Mouse (Mus musculus) myocyte (in vitro differentiated cells): Measurements from ENCODE around the gene Rnf180. TPM values are rescaled to one million over a fixed set of nuclear protein-coding genes. Genes with fewer than 3 reads are reported as not detected.

Experiments
- H3K27me3 ChIP-seq: one replicate; pipeline ENCODE4 v1.6.1; 2011; ENCODE audit not compliant: control insufficient read depth, insufficient read depth, insufficient read length
- H3K36me3 ChIP-seq: one replicate; pipeline ENCODE4 v1.6.1; 2011; ENCODE audit not compliant: control insufficient read depth, insufficient read depth
- H3K4me2 ChIP-seq: one replicate; pipeline ENCODE4 v1.6.1; 2011; ENCODE audit warnings: low read depth, control low read depth
- H3K4me3 ChIP-seq: one replicate; pipeline ENCODE4 v1.5.1; 2011; ENCODE audit warnings: mild to moderate bottlenecking, control low read depth, moderate library complexity
- H3K79me2 ChIP-seq: one replicate; pipeline ENCODE4 v1.6.1; 2011; ENCODE audit not compliant: control insufficient read depth, insufficient read depth
- H3ac ChIP-seq: one replicate; pipeline ENCODE4 v1.6.1; 2011; ENCODE audit not compliant: control insufficient read depth, insufficient read length
- CEBPB ChIP-seq: IDR thresholded peaks from 2 replicates; pipeline ENCODE4 v1.6.1; 2011; ENCODE audit warnings: mild to moderate bottlenecking, moderate library complexity; ENCODE audit not compliant: poor library complexity, insufficient read depth, severe bottlenecking
- E2F4 ChIP-seq: IDR thresholded peaks from one replicate; pipeline ENCODE4 v1.6.1; 2011; ENCODE audit warnings: mild to moderate bottlenecking, control low read depth, moderate library complexity; ENCODE audit not compliant: insufficient read depth
- MAX ChIP-seq: IDR thresholded peaks from one replicate; pipeline ENCODE4 v1.6.1; 2011; ENCODE audit warnings: low read depth, mild to moderate bottlenecking, control low read depth
- MYOD1 ChIP-seq, 3 experiments: IDR thresholded peaks; one replicate each; pipeline ENCODE4 v1.6.1; 2011; ENCODE audit warnings: control low read depth in 2 of 3, low read depth in 2 of 3, mild to moderate bottlenecking in 2 of 3, moderate library complexity in 1 of 3; ENCODE audit not compliant: insufficient read length in 2 of 3, control insufficient read depth in 1 of 3
- MYOG ChIP-seq, 3 experiments: IDR thresholded peaks; one replicate each; pipeline ENCODE4 v1.6.1; 2011; ENCODE audit warnings: control low read depth in 2 of 3, low read depth in 2 of 3, mild to moderate bottlenecking in 2 of 3; ENCODE audit not compliant: insufficient read length in 2 of 3, control insufficient read depth in 1 of 3, insufficient read depth in 1 of 3
- POLR2A ChIP-seq: IDR thresholded peaks from one replicate; pipeline ENCODE4 v1.6.1; 2011; ENCODE audit warnings: low read depth, mild to moderate bottlenecking, control low read depth, moderate library complexity; ENCODE audit not compliant: insufficient read length
- POLR2AphosphoS2 ChIP-seq: IDR thresholded peaks from one replicate; pipeline ENCODE4 v1.6.1; 2011; ENCODE audit warnings: low read depth, control low read depth; ENCODE audit not compliant: insufficient read length
- REST ChIP-seq: IDR thresholded peaks from one replicate; pipeline ENCODE4 v1.6.1; 2011; ENCODE audit warnings: mild to moderate bottlenecking, control low read depth, moderate library complexity; ENCODE audit not compliant: insufficient read depth, insufficient read length
- SRF ChIP-seq: IDR thresholded peaks from one replicate; pipeline ENCODE4 v1.6.1; 2011; ENCODE audit warnings: low read depth; ENCODE audit not compliant: control insufficient read depth, insufficient read length
- TCF12 ChIP-seq: IDR thresholded peaks from one replicate; pipeline ENCODE4 v1.6.1; 2011; ENCODE audit warnings: mild to moderate bottlenecking, control low read depth; ENCODE audit not compliant: poor library complexity, insufficient read depth, severe bottlenecking
- TCF3 ChIP-seq: IDR thresholded peaks from one replicate; pipeline ENCODE4 v1.6.1; 2011; ENCODE audit warnings: low read depth, control low read depth; ENCODE audit not compliant: insufficient read length
- USF1 ChIP-seq: IDR thresholded peaks from one replicate; pipeline ENCODE4 v1.6.1; 2011; ENCODE audit warnings: low read depth, mild to moderate bottlenecking, control low read depth, moderate library complexity
- polyA plus RNA-seq: library from polyadenylated mRNA; unstranded; fragments of >200 nt; fragmentation: generic; extraction: Trizol; gene quantifications from one replicate; pipeline ENCODE4 v1.2.1, GENCODE M21; 2012; ENCODE audit warnings: missing spikeins

The Rnf180 gene
- polyA plus RNA-seq, 1 experiment, result not detected

GRCm38 (mm10) chr13:105247691-105248090, 46.9 kb downstream of the Rnf180 start:
- H3K36me3 ChIP-seq, result no peaks in the 10 kb centered on the region
- H3K4me3 ChIP-seq, result no peak overlapping the region
- TF ChIP-seq CEBPB (no peak), MYOD1 (IDR thresholded peaks at IDR 0.05; ENCODE audit: control insufficient read depth in 1 of 3, insufficient read length in 2 of 3, low read depth in 2 of 3) (no peak), POLR2A (no peak), REST (no peak), TCF3 (no peak), MYOG (IDR thresholded peaks at IDR 0.05; ENCODE audit: control insufficient read depth in 1 of 3, insufficient read depth in 1 of 3, insufficient read length in 2 of 3, low read depth in 2 of 3) (no peak)

GRCm38 (mm10) chr13:105240810-105241209, 53.8 kb downstream of the Rnf180 start:
- Histone ChIP-seq H3K79me2 (no peaks in the 10 kb centered on the region), H3K4me2 (no peak overlapping the region), H3K36me3 (no peaks in the 10 kb centered on the region), H3K27me3 (no peaks in the 10 kb centered on the region), H3ac (no peak overlapping the region), H3K4me3 (no peak overlapping the region)
- TF ChIP-seq E2F4, result no peak

More at GRCm38 (mm10) chr13:105247691-105248090, 46.9 kb downstream of the Rnf180 start:
- Histone ChIP-seq H3ac (no peak overlapping the region), H3K4me2 (no peak overlapping the region), H3K27me3 (no peaks in the 10 kb centered on the region), H3K79me2 (no peaks in the 10 kb centered on the region)

- no peaks in the 10 kb centered on the region for H3K79me2 ChIP-seq
- H3K4me2 ChIP-seq, result no peak overlapping the region
- no peak for TF ChIP-seq USF1
- TF ChIP-seq E2F4, result no peak
- no peak for TF ChIP-seq POLR2AphosphoS2
- no peak for TF ChIP-seq TCF3
- TF ChIP-seq MAX, result no peak
- TF ChIP-seq MYOD1 (IDR thresholded peaks at IDR 0.05; ENCODE audit: control insufficient read depth in 1 of 3, insufficient read length in 2 of 3, low read depth in 2 of 3), result no peak
- TF ChIP-seq SRF, result no peak
- no peak for TF ChIP-seq REST
- no peak for TF ChIP-seq CEBPB
- TF ChIP-seq TCF12, result no peak
- TF ChIP-seq MYOG (IDR thresholded peaks at IDR 0.05; ENCODE audit: control insufficient read depth in 1 of 3, insufficient read depth in 1 of 3, insufficient read length in 2 of 3, low read depth in 2 of 3), result no peak
- TF ChIP-seq POLR2A, result no peak
- H3K27me3 ChIP-seq, result no peaks in the 10 kb centered on the region
- H3K4me3 ChIP-seq, result no peak overlapping the region
- no peaks in the 10 kb centered on the region for H3K36me3 ChIP-seq
- H3ac ChIP-seq, result no peak overlapping the region
Observed at GRCm38 (mm10) chr13:105227126-105227525, 67.5 kb downstream of the Rnf180 start.

GRCm38 (mm10) chr13:105224048-105224447, 70.6 kb downstream of the Rnf180 start:
- Histone ChIP-seq H3K27me3 (no peaks in the 10 kb centered on the region), H3K4me2 (no peak overlapping the region), H3K79me2 (no peaks in the 10 kb centered on the region), H3ac (no peak overlapping the region), H3K4me3 (no peak overlapping the region), H3K36me3 (no peaks in the 10 kb centered on the region)
- TF ChIP-seq MYOD1 (IDR thresholded peaks at IDR 0.05; ENCODE audit: control insufficient read depth in 1 of 3, insufficient read length in 2 of 3, low read depth in 2 of 3), result no peak
- no peak for TF ChIP-seq MAX
- no peak for TF ChIP-seq REST
- no peak for TF ChIP-seq E2F4
- no peak for TF ChIP-seq CEBPB
- no peak for TF ChIP-seq MYOG (IDR thresholded peaks at IDR 0.05; ENCODE audit: control insufficient read depth in 1 of 3, insufficient read depth in 1 of 3, insufficient read length in 2 of 3, low read depth in 2 of 3)
- TF ChIP-seq SRF, result no peak
- no peak for TF ChIP-seq POLR2AphosphoS2
- TF ChIP-seq USF1, result no peak
- no peak for TF ChIP-seq TCF12
- no peak for TF ChIP-seq POLR2A
- no peak for TF ChIP-seq TCF3

- H3ac ChIP-seq, result no peak overlapping the region
- no peak for TF ChIP-seq CEBPB
- TF ChIP-seq MAX, result no peak
- TF ChIP-seq POLR2AphosphoS2, result no peak
- no peak for TF ChIP-seq TCF3
- TF ChIP-seq USF1, result no peak
- no peak for TF ChIP-seq POLR2A
- no peak for TF ChIP-seq TCF12
- no peak for TF ChIP-seq SRF
- no peak for TF ChIP-seq E2F4
- no peak for TF ChIP-seq MYOD1 (IDR thresholded peaks at IDR 0.05; ENCODE audit: control insufficient read depth in 1 of 3, insufficient read length in 2 of 3, low read depth in 2 of 3)
- no peak for TF ChIP-seq REST
- TF ChIP-seq MYOG (IDR thresholded peaks at IDR 0.05; ENCODE audit: control insufficient read depth in 1 of 3, insufficient read depth in 1 of 3, insufficient read length in 2 of 3, low read depth in 2 of 3), result no peak
- no peaks in the 10 kb centered on the region for H3K27me3 ChIP-seq
- H3K79me2 ChIP-seq, result no peaks in the 10 kb centered on the region
- no peak overlapping the region for H3K4me2 ChIP-seq
- H3K36me3 ChIP-seq, result no peaks in the 10 kb centered on the region
- no peak overlapping the region for H3K4me3 ChIP-seq
Observed at GRCm38 (mm10) chr13:105223147-105223546, 71.5 kb downstream of the Rnf180 start.
